Mouse (Mus musculus): ENCODE results near the gene Kif1a.

The Kif1a gene

GRCm38 (mm10) chr1:93101571-93102061, at the start of gene Kif1a:
Kif1a (minus strand) TSS chr1:93101951.
- in situ Hi-C loops (cut with MboI; ENCODE audit: low pct_unique_long_range_greater_than_20kb in 1 of 2, low sequenced_read_pairs in 2 of 2, unreplicated experiment in 1 of 2), result no loop called here

DNA sequence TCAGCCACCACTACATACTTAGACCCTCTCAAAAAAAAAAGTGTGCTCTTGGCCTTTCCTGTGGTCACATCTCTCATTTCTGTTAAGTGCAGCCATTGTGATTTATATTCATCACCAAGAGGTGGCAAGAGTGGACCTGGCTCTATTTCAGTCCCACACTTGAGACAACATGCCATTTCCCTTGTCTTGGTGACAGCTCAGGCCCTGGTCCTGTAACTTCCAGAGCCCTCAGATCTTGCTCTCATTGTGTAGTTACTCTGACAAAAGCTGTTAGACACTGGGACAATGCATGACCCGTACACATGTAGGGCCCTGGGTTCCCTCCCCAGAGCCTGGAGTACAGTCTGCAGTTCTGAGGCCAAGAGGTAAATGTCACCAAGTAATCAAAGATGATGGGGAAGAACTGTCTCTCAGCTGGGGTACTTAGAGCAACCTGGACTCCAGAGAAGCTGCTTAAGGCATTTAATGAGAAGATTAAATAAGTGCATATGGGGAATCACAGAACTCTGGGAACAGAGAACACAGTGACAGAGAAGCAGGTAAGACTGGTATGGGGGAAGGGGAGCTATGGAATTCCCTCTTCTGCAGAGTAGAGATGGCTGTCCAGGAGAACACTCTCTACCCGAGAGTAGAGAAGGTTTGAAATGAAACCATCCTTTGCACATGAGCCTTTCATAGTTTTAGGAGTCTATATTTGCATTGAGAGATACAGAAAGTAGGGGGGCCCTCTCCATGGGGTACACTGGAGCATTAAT, 49.3 kb upstream of the Kif1a start:
- in situ Hi-C loops (cut with MboI; ENCODE audit: low pct_unique_long_range_greater_than_20kb in 1 of 2, low sequenced_read_pairs in 2 of 2, unreplicated experiment in 1 of 2), result no loop called here

DNA sequence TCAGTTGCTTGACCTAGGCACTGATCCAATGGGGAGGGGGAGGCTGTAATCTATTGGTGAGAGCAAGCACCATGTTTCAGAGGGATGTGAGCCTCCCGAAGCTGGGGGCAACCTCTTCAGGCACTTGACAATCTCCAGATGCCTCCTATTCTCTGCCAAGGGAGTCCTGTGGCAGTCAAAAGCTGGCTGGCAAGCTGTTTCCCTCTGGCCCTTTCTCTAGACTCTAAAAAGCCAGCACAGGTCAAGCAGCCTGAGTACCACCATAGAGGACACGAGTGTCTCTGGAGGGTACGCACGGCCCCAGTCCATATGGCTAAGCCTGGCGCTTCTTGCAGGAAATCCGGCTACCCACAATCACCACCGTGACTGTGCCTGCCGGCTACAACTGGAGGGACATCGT, 42.4 kb upstream of the Kif1a start:
- in situ Hi-C loops (cut with MboI; ENCODE audit: low pct_unique_long_range_greater_than_20kb in 1 of 2, low sequenced_read_pairs in 2 of 2, unreplicated experiment in 1 of 2), result no loop called here

DNA sequence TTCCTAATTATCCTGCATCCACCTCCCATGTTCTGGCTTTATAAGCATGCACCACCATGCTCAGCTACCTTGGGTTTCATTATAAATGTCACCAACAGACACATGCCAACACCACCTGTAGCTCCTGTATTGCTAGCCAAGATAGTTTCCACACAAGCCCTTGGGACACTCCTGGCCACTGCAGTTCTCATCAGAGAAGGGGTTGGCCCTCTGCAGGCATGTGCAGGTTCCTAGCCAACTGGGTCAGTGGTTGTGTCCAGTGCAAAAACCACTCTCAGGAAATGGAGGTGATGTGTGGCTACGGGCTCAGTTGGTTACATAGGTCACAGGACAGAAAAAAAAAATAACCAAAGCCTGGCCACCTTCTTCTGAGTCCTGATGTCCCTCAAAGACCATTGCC, 41.1 kb upstream of the Kif1a start:
- in situ Hi-C loops (cut with MboI; ENCODE audit: low pct_unique_long_range_greater_than_20kb in 1 of 2, low sequenced_read_pairs in 2 of 2, unreplicated experiment in 1 of 2), result no loop called here

DNA sequence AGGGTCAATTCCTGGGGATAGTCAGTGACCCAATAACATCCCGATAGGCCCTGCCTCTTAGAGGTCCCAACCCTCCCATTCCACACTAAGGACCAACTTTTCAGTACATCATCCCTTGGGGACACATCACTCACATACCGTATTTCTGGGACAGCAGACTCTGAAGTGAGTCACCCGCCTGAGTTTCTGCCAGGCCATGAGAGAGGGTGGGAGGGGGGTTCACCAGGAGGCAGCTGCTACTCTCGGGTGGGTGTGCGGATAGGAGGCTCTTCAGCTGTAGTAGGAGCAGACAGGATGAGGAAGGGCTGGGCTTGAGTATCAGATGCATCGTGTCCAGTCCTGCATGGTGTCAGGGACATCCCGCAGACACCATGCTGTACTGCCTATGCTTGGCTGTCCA, 38.0 kb upstream of the Kif1a start:
- in situ Hi-C loops (cut with MboI; ENCODE audit: low pct_unique_long_range_greater_than_20kb in 1 of 2, low sequenced_read_pairs in 2 of 2, unreplicated experiment in 1 of 2), result no loop called here

GRCm38 (mm10) chr1:93138534-93138933, 36.8 kb upstream of the Kif1a start:
- in situ Hi-C loops (cut with MboI; ENCODE audit: low pct_unique_long_range_greater_than_20kb in 1 of 2, low sequenced_read_pairs in 2 of 2, unreplicated experiment in 1 of 2), result no loop called here

GRCm38 (mm10) chr1:93135036-93135526, 33.3 kb upstream of the Kif1a start, which contains the start of gene Agxt:
Agxt (plus strand) TSS chr1:93135240.
- in situ Hi-C loops (cut with MboI; ENCODE audit: low pct_unique_long_range_greater_than_20kb in 1 of 2, low sequenced_read_pairs in 2 of 2, unreplicated experiment in 1 of 2), result no loop called here

- in situ Hi-C loops (cut with MboI; ENCODE audit: low pct_unique_long_range_greater_than_20kb in 1 of 2, low sequenced_read_pairs in 2 of 2, unreplicated experiment in 1 of 2), result no loop called here
These were observed 30.9 kb upstream of the Kif1a start for GRCm38 (mm10) chr1:93132676-93133075.

DNA sequence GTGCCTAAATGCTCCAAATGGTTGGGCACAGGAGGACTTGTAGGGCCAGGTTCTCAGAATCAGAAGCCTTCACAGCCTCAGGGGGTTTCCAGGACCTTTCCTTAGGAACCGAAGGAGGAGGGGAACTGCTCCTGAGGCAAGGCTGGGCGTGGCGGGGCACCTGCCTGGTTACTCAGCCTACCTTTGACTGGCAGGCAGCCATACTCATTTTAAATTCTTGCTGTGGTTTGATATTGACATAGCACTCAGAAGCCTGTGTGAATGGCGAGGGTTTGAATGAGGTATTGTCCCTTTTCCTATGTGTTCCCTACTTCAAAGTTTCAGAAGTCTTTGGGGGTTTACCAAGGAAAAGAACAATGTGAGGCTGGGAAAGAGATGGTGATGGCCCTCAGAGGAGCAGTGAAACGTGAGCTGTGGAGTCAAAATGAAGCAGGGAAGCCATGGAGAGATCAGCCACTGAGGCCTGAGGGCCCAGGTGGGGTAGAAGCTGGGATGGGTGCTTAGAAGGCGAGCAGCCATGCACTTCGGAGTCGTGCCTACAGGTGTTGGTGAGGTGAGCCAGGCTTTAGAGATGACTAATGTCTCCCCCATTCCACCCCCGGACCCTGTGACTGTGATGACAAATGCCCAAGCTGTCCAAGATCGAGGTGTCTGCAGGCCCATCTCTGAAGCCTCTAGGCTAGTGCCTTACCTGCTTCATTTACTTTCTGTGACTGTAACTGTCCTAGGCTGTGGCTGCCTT, 28.7 kb upstream of the Kif1a start:
- in situ Hi-C loops (cut with MboI; ENCODE audit: low pct_unique_long_range_greater_than_20kb in 1 of 2, low sequenced_read_pairs in 2 of 2, unreplicated experiment in 1 of 2), result no loop called here

DNA sequence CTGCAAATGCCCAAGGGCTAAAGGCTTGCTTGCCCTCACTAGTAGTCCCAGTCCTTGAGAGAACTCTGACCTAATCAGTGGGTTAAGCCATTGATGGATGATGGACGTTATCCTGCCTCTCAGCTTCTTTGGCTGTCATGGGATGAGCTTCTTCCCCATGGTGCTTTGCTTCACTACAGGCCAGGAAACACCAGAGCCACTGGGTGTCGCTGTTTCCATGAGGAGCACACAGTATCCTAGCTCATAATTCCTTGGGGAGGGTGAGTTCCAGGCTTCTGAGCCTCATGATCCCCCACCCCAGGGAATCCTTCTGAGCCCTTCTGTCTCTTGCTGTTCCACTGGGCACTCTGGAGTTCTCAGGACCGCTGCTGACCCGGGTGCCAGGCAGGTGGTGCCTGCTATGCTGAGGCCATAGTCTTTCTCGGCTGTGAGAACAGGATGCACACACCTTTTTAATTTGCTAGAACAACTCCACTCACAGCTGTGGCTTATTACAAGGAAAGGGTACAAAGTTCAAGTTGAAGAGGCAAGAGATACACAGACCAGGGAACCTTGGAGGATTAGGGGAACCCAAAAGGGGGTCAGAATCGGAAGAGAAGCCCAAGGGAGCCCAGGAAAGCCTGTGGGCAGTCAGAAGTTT, 27.1 kb upstream of the Kif1a start:
- in situ Hi-C loops (cut with MboI; ENCODE audit: low pct_unique_long_range_greater_than_20kb in 1 of 2, low sequenced_read_pairs in 2 of 2, unreplicated experiment in 1 of 2), result no loop called here

DNA sequence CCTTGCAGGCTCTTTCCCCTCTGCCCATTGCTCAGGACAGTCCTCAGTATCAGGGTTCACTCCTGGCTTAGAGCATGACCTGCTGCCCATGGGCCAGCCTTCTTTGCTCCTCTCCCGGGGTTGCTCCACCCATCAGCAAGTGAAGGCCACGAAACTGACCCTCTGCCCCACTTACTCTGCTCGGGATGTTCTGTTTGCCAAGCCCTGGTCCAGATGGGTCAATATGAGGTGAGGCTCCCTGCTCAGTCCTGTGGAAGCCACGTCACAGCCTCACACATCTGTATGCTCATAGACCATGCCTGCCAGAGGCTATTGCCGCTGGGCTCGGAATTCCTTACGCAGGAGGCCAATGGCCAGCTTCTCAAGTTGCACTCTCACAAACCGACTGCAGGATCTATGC, 26.5 kb upstream of the Kif1a start:
- in situ Hi-C loops (cut with MboI; ENCODE audit: low pct_unique_long_range_greater_than_20kb in 1 of 2, low sequenced_read_pairs in 2 of 2, unreplicated experiment in 1 of 2), result no loop called here

- in situ Hi-C loops (cut with MboI; ENCODE audit: low pct_unique_long_range_greater_than_20kb in 1 of 2, low sequenced_read_pairs in 2 of 2, unreplicated experiment in 1 of 2), result no loop called here
These were observed 23.5 kb upstream of the Kif1a start for GRCm38 (mm10) chr1:93125256-93125655.

GRCm38 (mm10) chr1:93124066-93124465, 22.3 kb upstream of the Kif1a start:
- in situ Hi-C loops (cut with MboI; ENCODE audit: low pct_unique_long_range_greater_than_20kb in 1 of 2, low sequenced_read_pairs in 2 of 2, unreplicated experiment in 1 of 2), result no loop called here

DNA sequence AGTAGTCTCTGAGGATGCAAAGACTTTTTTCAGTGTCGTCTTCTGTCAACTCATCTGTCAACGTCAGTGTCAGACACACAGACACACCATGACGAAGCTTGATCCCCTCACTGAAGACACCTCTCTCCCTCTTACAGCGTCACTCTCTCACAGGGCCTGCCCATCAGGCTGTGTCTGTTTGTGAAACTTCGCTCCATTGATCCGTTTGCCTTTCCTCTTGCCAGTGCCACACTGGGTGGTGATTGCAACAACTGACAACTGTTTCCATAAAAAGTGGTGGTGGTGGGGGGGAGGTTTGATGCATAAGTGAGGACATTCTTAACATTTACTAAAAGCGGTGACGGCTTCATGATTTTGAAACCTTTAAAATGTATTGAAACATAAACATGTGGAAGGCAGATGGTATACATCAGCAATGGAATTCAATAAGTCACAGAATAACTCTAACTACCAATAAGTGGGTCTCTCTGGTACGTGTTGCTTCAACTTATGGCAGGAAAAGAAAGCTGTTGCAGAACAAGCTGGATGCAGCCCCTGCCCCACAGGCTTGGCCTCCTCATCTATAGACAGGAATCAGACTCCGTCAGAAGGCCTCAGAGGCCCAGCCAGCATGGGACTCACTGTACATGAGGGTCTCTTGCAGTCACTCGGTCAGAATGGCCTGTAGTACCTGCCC, 21.6 kb upstream of the Kif1a start:
- in situ Hi-C loops (cut with MboI; ENCODE audit: low pct_unique_long_range_greater_than_20kb in 1 of 2, low sequenced_read_pairs in 2 of 2, unreplicated experiment in 1 of 2), result no loop called here

DNA sequence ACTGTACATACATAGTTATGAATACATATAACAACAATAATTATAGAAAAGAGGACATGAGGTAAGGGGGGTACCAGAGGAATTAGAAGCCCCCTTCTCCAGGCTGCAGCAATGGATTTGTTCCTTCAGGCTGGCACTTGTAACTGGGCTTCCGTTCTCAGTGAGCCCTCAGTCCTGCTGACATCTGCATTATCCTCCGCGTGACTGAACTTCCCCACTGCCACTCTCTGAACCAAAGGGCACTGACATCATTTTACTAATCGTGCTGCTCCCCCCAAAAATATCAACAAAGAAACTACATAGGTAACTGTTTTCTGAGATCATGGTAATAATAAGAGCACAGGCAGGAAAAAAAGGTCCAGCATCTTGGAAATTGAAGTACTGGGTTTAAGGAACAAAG, 17.1 kb upstream of the Kif1a start:
- in situ Hi-C loops (cut with MboI; ENCODE audit: low pct_unique_long_range_greater_than_20kb in 1 of 2, low sequenced_read_pairs in 2 of 2, unreplicated experiment in 1 of 2), result no loop called here

DNA sequence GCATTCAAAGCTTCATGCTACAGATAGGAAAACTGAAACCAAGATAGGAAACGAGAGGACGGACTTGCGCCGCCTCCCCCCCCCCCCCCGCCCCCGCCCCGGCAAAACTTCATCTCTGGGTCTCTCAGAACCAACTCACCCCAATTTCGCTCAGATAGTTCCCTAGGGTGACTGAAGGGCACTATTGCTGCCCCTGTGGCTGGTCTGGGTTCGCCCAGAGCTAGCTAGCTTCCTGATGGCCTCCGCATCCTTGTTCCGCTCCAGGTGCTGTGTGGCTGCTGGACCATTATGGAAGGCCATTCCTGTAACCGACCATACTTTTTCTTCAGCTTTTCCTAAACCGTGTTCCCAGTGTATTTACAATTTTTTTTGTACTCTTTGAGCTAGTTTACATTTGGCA, 13.7 kb upstream of the Kif1a start:
- in situ Hi-C loops (cut with MboI; ENCODE audit: low pct_unique_long_range_greater_than_20kb in 1 of 2, low sequenced_read_pairs in 2 of 2, unreplicated experiment in 1 of 2), result no loop called here

DNA sequence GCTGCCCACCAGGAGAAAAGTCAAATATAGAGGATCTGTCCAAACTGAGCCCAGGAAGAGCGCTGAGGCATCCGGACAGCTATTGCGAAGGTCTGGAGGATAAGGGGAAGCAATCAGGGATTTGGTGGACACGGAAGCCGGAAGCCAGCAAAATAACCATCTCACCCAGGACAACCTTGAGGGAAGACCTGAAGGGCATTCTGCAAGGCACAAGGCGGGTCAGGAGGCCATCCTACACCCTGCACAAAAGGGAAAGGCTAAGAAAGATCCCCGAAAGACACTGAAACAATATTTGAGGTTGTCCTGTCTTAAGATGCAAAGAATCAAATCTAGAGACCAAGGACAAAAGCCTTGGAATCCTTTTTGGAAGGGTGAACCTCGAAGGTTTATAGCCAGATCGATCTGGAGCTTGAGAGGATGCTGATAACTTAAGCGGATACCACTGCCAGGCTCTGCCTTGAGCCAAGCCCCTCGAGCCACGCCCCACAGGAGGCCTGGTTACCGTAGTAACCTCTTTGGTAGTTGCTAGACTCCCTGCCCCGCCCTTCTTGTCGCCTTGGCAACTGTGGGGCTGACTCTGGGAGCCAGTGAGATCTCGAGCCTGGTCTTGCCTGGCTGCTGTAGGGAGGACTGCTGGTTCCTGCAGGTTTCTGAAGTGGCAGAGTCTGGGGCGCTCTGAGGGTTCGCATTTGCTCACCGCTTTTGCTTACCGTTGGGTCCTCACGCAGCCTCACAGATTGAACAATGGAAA, 13.1 kb upstream of the Kif1a start:
- in situ Hi-C loops (cut with MboI; ENCODE audit: low pct_unique_long_range_greater_than_20kb in 1 of 2, low sequenced_read_pairs in 2 of 2, unreplicated experiment in 1 of 2), result no loop called here

GRCm38 (mm10) chr1:93102700-93103099, 949 bp upstream of the Kif1a start:
- in situ Hi-C loops (cut with MboI; ENCODE audit: low pct_unique_long_range_greater_than_20kb in 1 of 2, low sequenced_read_pairs in 2 of 2, unreplicated experiment in 1 of 2), result no loop called here

Measured in mouse embryonic stem cell (cell line).